Mouse (Mus musculus) erythroid progenitor cell, adult 5-6 weeks (primary cell): ENCODE data around the gene Cnga1. TPM values are rescaled to one million over a fixed set of nuclear protein-coding genes. Genes with fewer than 3 reads are reported as not detected.

Source experiments
- ATAC-seq: replicated peaks from 2 replicates; pipeline ENCODE4 v1.8.0; 2016; ENCODE audit warnings: moderate number of reproducible peaks, mild to moderate bottlenecking, moderate TSS enrichment, inconsistent platforms; ENCODE audit not compliant: poor library complexity, low FRiP score, severe bottlenecking
- total RNA-seq, 2 experiments: library from RNA; stranded (forward) in 1 of 2; stranded (reverse) in 1 of 2; fragments of 150-400 nt in 1 of 2; fragments of 186-747, 209-891 nt in 1 of 2; gene quantifications; 2 replicates each; pipeline versions ENCODE4 v1.2.3 to v1.2.4; 2015 to 2017; ENCODE audit warnings: low replicate concordance in 2 of 2

Gene Cnga1
- total RNA-seq (2015; ENCODE audit: low replicate concordance) (not detected in 2 replicates), total RNA-seq (2017; ENCODE audit: low replicate concordance) (0.26 TPM in 1 of 2 replicates, not detected in the other)

GRCm38 (mm10) chr5:72644175-72644574 lies at the start of gene Cnga1:
Gene Cnga1 (minus strand): TSS chr5:72644275.
- no peak for ATAC-seq

GRCm38 (mm10) chr5:72690516-72690915 lies 46.4 kb upstream of the Cnga1 start:
- no peak for ATAC-seq

GRCm38 (mm10) chr5:72689556-72689955 lies 45.5 kb upstream of the Cnga1 start:
- ATAC-seq, result no peak

GRCm38 (mm10) chr5:72681451-72681850 lies 37.4 kb upstream of the Cnga1 start:
- ATAC-seq, result no peak

- ATAC-seq, result no peak
These were observed 31.0 kb upstream of the Cnga1 start for GRCm38 (mm10) chr5:72674994-72675542.

GRCm38 (mm10) chr5:72671017-72671699 lies 27.1 kb upstream of the Cnga1 start:
- ATAC-seq, result no peak

GRCm38 (mm10) chr5:72668351-72668750 lies 24.3 kb upstream of the Cnga1 start:
- no peak for ATAC-seq

- no peak for ATAC-seq
These were observed 22.4 kb upstream of the Cnga1 start for GRCm38 (mm10) chr5:72666428-72666827.

GRCm38 (mm10) chr5:72665281-72665680 lies 21.2 kb upstream of the Cnga1 start:
- ATAC-seq, result no peak

- no peak for ATAC-seq
These were observed 20.8 kb upstream of the Cnga1 start for GRCm38 (mm10) chr5:72664854-72665253.

GRCm38 (mm10) chr5:72664126-72664525 lies 20.1 kb upstream of the Cnga1 start:
- ATAC-seq, result no peak

GRCm38 (mm10) chr5:72661051-72661781 lies 17.1 kb upstream of the Cnga1 start:
- ATAC-seq, result no peak

- no peak for ATAC-seq
These were observed 14.3 kb upstream of the Cnga1 start for GRCm38 (mm10) chr5:72658375-72658774.

- no peak for ATAC-seq
These were observed 12.3 kb upstream of the Cnga1 start for GRCm38 (mm10) chr5:72656270-72656791.

GRCm38 (mm10) chr5:72653068-72653674 lies 9.1 kb upstream of the Cnga1 start:
- ATAC-seq, result no peak

- no peak for ATAC-seq
These were observed 5.1 kb upstream of the Cnga1 start for GRCm38 (mm10) chr5:72648987-72649735.

- ATAC-seq, result no peak
These were observed 4.0 kb upstream of the Cnga1 start for GRCm38 (mm10) chr5:72647958-72648595.

GRCm38 (mm10) chr5:72647418-72647907 lies 3.4 kb upstream of the Cnga1 start, which contains the start of gene Nipal1:
Gene Nipal1 (plus strand): TSS chr5:72647795.
- ATAC-seq, result peak; percentile 83

- no peak for ATAC-seq
These were observed 2.9 kb upstream of the Cnga1 start for GRCm38 (mm10) chr5:72646996-72647395.
